Mouse (Mus musculus) spleen, postnatal 10 days (tissue): Measurements from ENCODE around the gene Spata31d1d.
"Not testable (repeated sequence)": the region's sequence is repeated elsewhere in the genome, so short reads cannot be mapped to it uniquely, and the experiment has no call there.

Experiments
- DNase-seq, 2 experiments: peaks; one replicate each; pipeline ENCODE4 v3.0.0; 2021 to 2022; ENCODE audit warnings: low spot score in 2 of 2

Gene Spata31d1d

DNA sequence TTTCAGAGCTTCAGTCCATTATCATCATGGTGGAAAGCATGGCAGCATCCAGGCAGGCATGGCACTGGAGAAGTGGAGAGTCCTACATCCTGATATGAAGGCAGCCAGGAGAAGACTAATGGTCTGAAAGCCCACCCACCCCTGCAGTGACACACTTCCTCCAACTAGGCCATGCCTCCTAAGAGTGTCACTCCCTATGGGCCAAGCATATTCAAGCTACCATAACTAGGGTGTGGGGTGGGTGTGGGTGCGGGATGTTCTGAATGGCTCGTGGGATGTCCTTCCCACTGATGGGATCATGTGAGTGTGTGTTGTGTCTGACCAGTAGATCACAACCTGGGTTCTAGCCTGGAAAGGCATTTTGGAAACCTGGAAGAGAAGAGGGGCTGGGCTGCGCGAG lies 2.4 kb upstream of the Spata31d1d start:
- no peak for DNase-seq

DNA sequence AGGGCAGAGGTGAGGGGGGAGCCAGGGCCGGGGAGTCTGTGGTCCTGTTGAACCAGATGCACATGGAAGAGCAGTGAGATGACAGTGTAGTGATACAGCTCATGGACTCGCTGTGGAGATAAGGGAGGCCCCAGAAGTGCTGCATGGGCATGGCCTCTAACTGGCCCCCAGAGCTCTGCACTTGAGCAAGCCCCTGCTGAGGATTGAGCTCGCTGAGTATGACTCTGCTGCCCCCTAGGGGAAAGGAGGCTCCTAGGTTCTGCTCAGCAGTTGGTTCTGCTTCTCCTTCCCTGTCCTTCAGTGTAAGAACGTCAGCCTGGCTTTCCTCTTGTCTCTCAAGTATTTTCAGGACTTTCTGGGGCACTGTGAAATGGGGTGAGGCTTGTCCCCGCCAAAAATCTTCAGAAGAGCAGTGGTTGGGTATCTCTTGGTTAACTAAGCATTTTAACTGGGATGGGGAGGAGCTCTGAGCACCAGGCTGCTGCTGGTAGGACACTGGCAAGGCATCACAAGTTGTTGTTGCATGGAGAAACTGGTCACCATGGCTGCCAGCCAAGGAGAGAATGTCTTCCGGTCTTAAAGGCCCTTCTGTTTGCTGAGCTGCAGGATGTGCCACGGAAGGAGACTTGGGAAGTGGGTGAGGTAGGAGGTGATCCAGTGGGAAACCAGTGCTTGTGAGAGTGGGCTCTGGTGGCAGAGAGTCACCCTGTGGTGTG lies 3.0 kb downstream of the Spata31d1d start:
- DNase-seq: peak; percentile 72 to 87

DNA sequence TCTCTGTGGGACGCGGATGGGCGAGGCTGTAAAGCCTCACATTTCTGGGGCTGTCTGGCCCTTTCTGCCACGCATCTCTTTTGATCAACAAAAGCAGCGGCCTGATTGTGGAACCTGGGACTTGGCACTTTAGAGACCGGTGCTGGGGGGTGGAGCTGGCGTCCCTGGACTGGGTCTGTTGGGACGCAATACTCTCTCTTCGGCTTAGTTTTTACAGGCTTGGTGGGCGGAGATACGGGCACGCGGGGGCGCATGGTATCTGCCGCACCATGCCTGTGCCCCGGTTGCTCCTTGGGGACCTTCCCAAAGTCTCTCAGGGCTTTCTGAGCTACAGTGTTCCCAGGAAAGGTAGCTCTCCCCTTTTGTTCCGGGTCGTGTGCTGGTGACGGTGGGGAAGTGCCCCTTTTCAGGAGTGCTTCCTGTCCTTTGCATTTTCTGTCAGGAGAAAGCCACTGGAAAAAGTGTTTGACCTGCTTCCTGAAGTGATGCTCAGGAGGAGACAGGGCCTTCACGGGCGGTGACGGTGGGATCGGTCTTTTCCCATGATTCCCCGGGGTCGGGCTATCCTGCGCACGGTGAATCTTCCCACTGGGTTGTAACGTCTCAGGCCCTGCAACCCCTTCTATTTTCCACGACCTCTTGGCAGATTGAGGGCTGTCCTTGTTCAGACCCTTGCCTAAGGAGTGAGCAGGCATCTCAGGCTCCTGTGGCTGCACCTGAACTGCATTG lies 5.2 kb downstream of the Spata31d1d start:
- DNase-seq: no peak

DNA sequence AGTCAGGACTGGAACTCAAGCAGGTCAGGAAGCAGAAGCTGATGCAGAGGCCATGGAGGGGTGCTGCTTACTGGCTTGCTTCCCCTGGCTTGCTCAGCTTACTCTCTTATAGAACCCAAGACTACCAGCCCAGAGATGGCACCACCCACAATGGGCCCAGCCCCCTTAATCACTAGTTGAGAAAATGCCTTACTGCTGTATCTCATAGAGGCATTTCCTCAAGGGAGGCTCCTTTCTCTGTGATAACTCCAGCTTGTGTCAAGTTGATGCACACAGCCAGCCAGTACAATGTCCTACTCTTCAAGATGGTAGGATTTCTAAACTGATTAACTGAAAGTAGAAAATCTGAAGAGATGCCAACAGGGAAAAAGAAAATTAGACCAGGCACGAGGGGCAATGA lies 9.5 kb downstream of the Spata31d1d start:
- DNase-seq: not testable (repeated sequence)

DNA sequence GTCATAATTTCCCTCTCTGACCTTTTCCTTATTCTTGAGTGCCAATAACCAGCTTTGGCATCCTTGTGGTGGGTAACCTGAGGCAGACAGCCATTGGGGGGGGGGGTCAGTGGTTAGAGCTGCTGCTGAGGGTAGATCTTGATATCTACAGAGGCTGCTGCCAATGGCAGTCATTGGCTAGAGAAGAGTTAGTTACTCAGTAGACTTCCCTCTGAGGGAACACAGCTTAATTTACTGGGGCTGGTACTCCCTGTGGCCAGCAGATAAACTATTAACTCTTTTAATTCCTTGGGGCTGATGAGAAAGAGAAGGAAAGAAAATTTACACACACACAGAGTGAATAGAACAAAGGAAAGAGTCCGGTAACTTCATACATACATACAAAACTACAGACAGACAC lies 12.1 kb downstream of the Spata31d1d start:
- DNase-seq: no peak

DNA sequence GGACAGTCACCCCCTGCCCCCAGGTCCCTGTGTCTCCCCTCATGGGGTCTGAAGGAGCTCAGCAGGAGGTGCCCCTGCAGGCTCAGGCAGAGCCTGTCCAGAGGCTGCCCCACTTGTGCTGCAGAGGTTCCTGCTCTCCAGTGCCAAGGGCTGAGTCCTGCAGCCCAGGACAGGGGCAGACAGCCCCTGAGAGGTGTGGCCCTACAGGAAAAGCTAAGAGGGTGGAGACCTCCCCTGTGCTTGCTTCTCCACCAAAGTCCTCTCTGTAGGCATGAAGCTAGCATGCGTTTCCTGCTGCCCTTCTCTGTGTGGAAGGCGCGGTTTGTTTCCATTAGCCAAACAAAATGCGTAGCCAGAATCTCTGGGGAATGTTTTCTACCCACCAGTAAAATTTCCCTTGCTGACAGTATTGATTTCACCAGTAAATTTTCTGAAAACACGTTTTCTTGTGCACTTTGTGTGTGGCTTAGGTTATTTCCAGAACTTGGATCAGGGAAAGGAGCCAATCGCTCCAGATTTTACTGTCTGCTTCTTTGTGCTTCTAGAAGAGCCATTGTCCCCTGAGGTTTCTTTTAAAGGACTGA lies 12.6 kb downstream of the Spata31d1d start:
- DNase-seq: not testable (repeated sequence)

DNA sequence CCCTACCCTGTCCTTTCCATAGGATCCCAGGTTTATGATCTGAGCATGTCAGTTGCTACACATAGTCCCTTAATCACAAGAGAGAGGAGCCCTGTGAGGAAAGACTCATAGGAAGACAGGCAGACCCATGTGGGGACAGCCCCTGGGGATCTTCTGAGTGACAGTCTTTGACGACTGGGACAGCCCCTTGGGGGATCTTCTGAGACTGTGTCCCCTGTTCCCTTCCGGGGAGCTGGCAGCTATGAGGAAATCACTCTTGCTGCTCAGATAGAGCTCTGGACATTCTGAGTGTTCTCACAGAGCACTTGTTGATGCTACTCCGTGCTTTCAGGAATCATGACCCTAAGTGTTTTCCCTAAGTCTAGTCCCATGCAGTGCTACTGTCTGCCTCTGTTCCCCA lies 17.8 kb downstream of the Spata31d1d start:
- no peak for DNase-seq

DNA sequence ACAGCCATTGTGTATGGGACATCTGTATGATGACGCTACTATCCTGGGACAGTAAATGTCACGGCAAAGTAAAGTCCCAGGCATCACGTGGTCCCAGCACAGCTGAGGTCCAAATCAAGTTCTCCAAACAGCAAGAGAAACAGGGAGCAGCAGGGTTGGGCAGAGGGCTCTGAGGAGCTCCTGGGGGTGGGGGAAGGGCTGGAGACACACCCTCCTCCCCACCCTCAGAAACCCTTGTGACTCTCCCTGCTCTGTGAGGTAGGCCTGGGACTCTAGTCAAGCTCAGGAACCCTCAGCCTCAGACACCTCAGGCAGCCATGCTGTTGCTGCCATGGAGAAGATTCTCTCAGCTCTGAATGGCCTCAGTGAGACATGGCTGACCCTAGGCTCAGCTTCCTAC lies 19.6 kb downstream of the Spata31d1d start, which contains the start of gene Spata31d1b:
Gene Spata31d1b, plus strand, starts transcription at position 301 of the 400 bp plus-strand sequence.
- not testable (repeated sequence) for DNase-seq

DNA sequence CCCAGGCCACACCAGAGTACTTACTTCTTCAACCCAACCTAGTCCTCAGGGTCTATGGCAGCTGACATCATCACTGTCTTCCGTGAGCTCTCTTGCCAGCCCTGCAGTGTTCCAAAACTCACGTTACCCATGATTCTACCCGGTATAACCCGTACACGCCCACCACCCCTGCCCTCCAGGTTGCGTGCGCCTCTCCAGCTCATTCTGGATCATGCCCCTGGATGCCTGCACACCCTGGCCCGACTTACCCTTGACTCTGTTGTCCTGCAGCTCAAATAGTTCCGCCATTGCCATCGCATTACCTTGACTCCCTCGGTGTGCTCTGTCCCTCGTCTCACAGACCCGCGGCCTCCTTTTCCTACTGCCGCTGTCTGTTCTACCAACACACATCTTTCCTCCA lies 21.3 kb downstream of the Spata31d1d start, which contains the start of gene Spata31d1a:
Gene Spata31d1a, minus strand, starts transcription at position 101 of the 400 bp plus-strand sequence.
- DNase-seq: no peak

DNA sequence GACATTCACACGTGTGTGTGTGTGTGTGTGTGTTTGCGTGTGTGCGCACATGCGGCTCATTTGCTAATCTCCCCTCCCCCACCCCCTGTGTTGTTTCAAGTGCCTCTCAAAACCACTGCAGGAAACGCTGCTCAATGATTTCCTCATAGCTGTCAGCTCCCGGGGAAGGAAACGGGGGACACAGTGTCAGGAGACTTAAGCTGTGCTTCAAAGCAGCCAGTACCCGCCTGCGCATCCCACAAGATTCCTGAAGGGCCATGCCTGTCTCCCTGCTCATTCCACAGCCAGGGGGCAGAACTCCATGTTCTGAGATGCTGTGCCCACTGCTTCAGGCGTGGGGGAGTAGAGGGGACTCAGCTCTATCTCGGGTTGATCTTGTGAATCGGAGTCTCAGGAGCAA lies 27.0 kb downstream of the Spata31d1d start:
- DNase-seq: no peak

DNA sequence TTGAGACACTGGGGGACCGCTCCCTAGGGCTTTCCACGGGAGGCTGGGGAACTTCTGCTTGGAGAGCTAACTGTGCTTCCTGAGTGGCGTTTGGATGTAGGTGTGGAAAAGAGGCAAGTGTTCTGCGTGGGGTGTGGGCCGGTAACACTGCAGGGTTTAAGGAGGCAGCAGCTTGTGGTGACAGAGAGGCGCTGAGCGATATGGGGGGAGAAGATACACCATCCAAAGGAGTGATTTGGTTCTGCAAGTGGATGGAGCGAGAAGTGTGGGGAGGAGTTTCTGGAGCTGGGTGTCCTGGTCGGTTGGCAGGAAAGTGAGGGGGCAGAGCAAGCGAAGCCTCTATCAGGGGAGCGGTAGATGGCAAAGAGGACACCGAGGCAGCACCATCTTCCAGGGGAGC lies 28.0 kb downstream of the Spata31d1d start:
- DNase-seq: no peak

DNA sequence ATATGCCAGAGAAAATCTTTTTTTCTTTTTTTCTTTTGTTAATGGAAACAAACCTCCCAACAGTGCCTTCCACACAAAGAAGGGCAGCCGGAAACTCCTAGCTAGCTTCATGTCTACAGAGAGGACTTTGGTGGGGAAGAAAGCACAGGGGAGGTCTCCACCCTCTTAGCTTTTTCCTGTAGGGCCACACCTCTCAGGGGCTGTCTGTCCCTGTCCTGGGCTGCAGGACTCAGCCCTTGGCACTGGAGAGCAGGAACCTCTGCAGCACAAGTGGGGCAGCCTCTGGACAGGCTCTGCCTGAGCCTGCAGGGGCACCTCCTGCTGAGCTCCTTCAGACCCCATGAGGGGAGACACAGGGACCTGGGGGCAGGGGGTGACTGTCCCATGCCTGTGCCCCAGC lies 31.4 kb downstream of the Spata31d1d start:
- not testable (repeated sequence) for DNase-seq

DNA sequence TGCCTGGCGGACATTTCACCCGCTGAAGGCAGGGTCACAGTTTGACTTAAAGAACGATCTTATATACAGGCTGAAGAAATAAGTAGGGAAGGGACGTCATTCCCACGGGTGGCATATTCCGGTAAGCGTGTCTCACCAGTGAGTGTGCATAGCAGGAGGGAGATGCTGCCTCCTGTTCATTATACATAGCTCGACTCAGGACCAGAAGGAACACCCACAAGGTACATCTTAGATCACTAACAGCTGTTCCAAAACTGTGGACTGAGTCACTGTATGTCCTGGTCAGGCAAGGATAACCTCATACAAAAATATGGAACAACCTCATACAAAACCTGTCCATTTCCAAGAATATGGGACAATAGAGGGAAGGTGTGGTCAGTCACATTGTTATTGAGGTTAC lies 32.4 kb downstream of the Spata31d1d start:
- no peak for DNase-seq

DNA sequence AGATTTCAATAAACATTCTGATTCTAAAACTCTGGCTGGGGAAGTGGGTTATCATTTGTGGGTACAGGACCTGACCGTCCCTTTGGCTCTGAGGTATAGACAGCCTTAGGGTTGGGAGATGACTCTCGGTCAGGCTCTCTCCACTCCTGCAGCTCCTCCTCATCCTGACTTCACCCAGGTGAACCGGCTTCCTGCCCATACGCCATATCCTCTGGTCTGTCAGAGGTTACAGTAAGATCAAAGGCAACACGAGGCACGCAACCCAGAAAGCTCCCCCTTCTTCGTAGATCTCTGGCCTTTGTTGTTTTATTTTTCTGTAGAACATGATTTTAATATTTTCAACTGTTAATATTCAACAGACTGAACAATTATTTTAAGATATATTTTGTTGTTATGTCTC lies 35.8 kb downstream of the Spata31d1d start:
- no peak for DNase-seq

DNA sequence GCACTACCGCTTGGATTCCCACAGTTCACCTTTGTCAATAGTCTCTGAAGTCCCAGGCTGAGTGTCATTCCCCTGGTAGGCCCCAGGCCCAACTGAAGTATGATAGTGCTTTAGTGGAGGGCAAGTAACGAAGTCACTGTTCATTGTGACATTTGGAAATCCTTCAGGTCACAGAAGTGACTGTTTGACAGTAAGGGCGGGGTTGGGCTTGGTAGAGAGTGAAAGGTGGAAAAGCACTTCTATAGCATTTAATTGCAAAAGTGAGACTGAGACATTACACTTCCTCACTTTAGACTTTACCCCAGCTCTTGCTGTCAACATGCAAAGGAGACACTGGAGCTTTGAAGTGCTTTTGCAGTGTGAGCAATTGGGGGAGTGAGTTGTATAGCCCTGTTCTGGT lies 37.5 kb downstream of the Spata31d1d start, which contains the start of gene 4921517D22Rik:
Gene 4921517D22Rik, minus strand, starts transcription at position 101 of the 400 bp plus-strand sequence.
- no peak for DNase-seq

DNA sequence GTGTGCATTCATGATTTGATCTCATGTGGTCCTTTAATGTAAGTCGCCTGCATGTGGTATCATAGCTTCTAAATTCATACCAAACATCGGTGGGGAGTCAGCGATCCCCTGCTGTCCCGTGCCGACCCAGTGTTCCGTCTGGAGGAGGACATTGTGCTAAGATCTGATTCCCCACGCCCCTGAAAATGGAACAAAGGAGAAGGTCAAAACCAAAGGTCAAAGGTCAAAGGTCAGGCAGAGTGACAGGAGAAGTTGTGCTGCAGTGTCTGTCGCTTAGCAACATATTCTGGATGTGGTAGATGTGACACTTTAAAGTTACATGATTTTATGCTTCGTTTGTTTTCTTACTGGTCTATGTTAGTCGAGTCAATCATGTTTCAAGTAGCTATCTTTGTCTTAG lies 40.1 kb downstream of the Spata31d1d start:
- DNase-seq: no peak

DNA sequence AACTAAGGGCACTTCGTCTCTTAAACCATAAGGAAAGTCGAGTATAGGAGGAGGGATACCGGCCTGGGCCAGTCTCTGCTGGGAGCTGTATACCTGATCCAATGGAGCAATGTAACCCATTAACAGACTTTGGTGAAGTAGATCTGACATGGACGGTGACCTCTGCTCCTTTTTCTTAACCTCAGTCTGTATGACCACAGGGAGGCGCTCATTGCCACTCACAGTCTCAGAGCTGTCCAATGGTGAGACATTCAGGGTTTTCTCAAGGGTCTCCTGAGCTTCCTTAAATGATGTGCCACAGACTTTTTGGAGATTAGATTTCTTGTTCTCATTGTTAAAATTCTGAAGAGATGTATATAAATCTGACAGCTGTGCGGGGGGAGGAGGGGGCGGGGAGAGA lies 41.0 kb downstream of the Spata31d1d start:
- no peak for DNase-seq

DNA sequence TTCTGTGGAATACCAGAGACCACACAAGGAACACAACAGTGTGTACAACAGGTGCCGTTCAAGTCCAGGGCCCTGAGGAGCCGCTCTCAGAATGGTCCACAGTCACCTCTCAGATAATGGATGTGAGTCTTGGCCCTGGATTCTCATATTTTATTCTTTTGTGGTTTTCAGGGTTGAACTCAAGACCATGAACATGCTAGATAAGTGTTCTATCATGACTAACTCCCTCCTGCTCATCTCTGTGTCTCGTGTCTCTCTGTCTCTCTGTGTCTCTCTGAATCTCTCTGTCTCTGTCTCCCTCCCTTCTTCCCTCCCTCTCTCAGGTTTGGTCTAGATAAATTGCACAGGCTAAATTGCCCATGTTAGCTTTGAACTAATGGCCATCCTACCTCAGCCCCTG lies 41.7 kb downstream of the Spata31d1d start:
- no peak for DNase-seq

DNA sequence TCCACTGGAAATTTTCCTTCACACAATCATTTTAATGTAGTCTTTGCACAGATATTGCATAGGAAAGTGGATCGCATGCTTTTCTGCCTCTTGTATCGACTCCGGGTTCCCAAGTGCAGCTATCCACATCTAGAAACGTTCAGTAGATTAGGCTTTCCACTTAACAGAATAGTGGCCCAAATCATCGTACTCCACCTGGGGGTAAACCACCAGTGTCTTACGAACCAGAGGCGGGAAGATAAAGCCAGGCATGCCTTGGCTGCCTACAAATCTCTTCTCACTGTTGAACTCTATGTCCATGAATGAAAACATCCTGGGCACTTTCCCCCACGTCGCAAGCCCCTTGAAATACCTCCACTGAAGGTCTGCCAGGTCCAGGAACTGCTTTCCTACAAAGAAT lies 42.2 kb downstream of the Spata31d1d start:
- no peak for DNase-seq

DNA sequence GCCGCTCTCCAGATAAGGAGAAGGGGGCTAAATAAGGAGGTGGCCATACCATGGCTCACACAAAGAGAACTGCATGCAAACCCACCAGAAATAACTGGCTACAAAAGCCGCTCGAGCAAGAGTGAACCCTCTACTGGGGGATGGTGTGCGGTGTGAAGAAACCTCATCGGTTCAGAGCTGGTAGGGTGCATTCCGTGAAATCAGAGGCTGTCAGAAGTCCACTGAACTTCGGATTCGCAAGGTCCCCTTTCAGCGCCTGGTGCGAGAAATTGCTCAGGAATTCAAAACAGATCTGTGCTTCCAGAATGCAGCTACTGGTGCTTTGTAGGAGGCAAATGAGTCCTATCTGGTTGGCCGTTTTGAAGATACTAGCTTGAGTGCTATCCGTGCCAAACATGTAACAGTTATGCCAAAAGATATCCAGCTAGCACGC lies 43.2 kb downstream of the Spata31d1d start:
- DNase-seq: peak in 1 of 2 experiments; percentile 41

DNA sequence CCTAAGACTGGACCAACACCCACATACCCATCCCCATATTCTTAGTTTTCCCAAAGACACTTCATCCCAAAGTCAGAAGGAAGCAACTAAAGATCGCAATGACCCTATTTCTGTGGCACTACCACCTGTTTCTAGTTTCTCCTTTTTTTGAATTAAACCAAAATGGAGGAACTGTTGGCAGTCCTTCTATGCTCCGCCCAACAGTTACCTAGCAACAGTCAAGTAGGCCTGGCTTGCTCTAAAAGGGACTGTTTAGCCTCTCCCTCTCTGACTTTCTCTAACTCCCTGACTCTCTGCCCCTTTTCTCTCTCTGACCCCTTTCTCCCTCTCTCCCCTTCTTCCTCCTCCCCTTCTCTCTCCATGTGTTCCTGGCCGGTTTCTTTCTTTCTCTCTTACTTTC lies 46.3 kb downstream of the Spata31d1d start:
- DNase-seq: no peak

DNA sequence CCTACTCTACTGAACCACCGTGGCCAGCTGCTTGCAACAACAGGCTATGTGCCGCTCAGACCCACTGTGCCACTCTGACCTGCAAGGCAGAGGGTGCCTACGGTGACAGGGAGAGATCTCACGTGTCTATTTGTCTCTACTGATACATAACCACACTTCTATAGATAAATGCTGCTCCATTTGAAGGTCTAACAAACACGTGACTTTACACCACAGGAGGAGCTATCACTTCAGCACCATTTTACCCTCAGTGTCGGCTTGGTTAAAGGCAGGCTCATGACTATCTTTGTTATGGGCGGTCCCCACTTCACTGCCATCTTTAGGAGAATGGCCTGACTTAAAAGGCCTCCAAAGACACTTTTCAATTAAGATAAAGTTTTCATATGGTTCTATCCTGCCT lies 48.9 kb downstream of the Spata31d1d start:
- DNase-seq: no peak

DNA sequence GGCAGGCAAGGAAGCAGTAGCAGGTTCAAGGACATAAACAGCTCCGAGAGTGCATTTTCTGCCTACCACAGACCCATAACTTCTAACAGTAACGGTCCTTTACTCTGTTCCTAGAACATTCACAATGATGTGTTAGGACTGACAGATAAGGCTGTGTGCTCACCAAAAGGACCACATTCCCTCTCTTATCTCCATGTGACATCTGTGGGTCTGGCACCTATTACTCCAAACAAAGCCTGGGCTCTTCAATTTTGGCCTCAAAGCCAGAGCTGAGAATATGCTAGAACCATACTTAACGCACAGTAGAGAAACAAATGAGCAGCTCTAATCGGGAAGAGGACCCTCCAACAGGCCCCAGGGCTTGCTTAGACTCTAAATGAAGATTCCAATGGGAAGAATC lies 51.6 kb downstream of the Spata31d1d start:
- no peak for DNase-seq
